Mouse (Mus musculus): ENCODE results near the gene Prr15. TPM values are rescaled to one million over a fixed set of nuclear protein-coding genes. Genes with fewer than 3 reads are reported as not detected.

Prr15 gene
- total and polyA plus RNA-seq, 2 experiments from 2014 or later, result 2.6 to 4.8 TPM

DNA sequence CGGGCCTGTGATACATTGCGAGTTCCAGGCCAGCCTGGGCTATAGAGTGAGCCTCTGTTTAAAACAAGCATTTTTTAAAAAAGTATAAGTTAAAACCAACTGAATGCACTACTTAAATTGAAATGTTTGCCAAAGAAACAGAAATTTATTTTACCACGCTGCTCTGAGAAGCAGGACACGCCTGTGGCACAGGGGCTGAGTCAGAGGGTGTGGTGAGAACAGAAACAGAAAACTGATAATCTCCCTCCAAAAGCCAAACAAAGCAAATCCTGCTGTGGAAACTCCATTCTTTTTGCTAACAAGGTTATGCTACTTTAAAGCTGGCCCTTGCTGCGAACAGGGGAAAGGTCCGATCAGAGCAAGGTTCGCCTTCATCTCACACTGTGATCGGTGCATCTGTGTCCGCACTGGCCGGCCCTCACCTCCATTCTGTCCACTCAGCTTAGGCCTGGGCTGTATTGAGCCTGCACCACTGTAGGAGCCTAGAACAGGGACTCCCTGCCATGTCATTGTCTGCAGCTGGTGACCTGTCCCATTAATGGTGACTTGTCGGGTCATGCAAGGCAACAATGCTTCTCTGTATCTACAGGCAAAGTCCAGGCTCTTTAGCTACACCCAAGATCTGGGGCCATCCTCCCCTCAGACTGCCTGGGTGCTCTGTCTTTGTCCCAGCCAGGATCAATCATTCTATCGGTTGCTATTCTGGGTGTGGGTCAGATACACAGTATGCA, 38.9 kb downstream of the Prr15 start:
- Histone ChIP-seq H3K9me3 (ENCODE audit: low read length) (no peaks in the 10 kb centered on the region), H3K27ac (ENCODE audit: low read depth, low read length) (no peak overlapping the region), H3K4me2 (ENCODE audit: low read depth) (no peak overlapping the region), H3K36me3 (ENCODE audit: insufficient read depth) (no peaks in the 10 kb centered on the region), H3K27me3 (ENCODE audit: insufficient read depth, low read length) (no peaks in the 10 kb centered on the region), H3K9ac (no peak overlapping the region), H3K4me3 (ENCODE audit: low read depth, low read length) (no peak overlapping the region), H3K4me1 (ENCODE audit: insufficient read depth) (no peaks in the 10 kb centered on the region)
- TF ChIP-seq CTCF (IDR thresholded peaks at IDR 0.05; ENCODE audit: low read depth), result no peak
- no peak for DNase-seq
- WGBS, result 59% methylated on average over 12 of the region's 12 CpGs
- no peak for ATAC-seq

DNA sequence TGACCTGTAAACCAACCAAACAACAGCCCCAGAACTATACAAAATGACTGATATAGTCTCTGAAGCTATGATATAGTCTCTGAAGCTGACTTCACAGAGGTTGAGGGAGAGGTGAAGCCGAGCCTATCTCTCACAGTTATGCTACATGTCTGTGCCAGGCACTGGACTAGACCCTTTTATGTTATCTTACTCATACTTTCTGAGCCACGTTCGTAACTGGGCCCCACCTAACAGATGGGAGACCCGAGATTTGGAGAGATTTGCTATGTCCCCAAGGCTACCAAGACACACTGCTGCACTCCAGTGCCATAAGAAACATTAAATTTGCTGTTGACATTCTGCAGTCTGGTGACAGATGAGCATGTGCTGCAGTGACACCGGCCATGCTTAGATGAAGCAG, 41.0 kb downstream of the Prr15 start:
- ATAC-seq (no peak), DNase-seq (no peak)
- H3K27ac ChIP-seq (ENCODE audit: low read depth, low read length), result no peak overlapping the region
- H3K4me2 ChIP-seq (ENCODE audit: low read depth), result no peak overlapping the region
- no peaks in the 10 kb centered on the region for H3K27me3 ChIP-seq (ENCODE audit: insufficient read depth, low read length)
- WGBS, result 89% methylated on average over 5 of the region's 5 CpGs
- H3K9me3 ChIP-seq (ENCODE audit: low read length), result no peaks in the 10 kb centered on the region
- no peak overlapping the region for H3K9ac ChIP-seq
- H3K4me1 ChIP-seq (ENCODE audit: insufficient read depth), result no peaks in the 10 kb centered on the region
- no peak for TF ChIP-seq CTCF (IDR thresholded peaks at IDR 0.05; ENCODE audit: low read depth)
- no peaks in the 10 kb centered on the region for H3K36me3 ChIP-seq (ENCODE audit: insufficient read depth)
- no peak overlapping the region for H3K4me3 ChIP-seq (ENCODE audit: low read depth, low read length)

DNA sequence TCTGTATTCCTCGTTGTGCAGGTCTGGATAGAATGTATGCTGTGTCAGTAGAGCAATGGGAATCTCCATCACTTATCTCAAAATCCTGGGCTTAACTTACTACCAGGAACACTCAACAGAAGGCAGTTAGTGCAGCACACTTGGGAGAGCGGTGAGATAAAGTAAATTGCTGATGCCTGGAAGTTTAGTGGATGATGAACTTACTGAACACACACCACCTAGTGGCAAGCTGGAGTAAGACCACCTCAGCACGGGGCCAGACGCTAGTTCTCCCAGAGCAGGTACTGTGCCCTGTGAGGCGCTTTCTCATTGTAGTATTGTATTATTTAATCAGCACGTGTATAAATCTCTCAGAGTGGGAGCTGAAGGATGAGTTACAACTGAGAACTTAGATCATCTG, 42.4 kb downstream of the Prr15 start:
- Histone ChIP-seq H3K27me3 (ENCODE audit: insufficient read depth, low read length) (no peaks in the 10 kb centered on the region), H3K36me3 (ENCODE audit: insufficient read depth) (no peaks in the 10 kb centered on the region), H3K9me3 (ENCODE audit: low read length) (no peaks in the 10 kb centered on the region), H3K9ac (no peak overlapping the region), H3K27ac (ENCODE audit: low read depth, low read length) (no peak overlapping the region), H3K4me3 (ENCODE audit: low read depth, low read length) (no peak overlapping the region), H3K4me2 (ENCODE audit: low read depth) (no peak overlapping the region), H3K4me1 (ENCODE audit: insufficient read depth) (no peaks in the 10 kb centered on the region)
- DNase-seq, result peak; percentile 81
- WGBS, result 4% methylated on average over 6 of the region's 6 CpGs
- peak; percentile 88 for TF ChIP-seq CTCF (IDR thresholded peaks at IDR 0.05; ENCODE audit: low read depth)
- ATAC-seq, result peak; percentile 87

DNA sequence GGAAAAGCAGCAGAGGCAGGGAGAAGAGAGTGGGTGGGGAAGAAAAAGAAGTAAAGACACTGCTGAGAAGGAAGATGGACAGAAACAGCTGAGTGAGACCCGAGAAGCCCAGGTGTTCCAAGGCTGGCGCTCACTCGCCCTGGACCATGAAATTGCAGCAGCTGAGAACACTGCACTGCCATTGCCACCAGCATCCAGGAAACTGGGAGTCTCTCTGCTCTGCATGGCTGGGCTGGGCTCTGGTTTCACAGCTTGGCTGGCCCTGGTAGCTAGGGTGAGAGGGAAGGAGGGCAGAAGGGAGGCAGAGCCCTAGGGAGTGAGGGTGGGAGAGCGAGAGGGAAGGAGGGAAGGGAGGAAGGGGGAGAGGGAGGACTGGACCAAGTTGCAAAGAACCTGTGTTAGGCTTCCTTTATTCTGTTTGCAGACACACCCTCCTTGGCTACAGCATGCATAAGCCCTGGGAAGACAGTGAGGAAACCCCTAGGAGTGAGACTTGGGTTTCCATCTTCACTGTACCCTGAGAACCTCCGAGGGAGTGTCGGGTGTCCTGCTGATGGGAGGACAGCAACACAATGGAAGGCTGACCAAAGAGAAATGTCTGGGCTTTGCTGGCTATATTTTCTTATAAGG, 44.4 kb downstream of the Prr15 start:
- Histone ChIP-seq H3K36me3 (ENCODE audit: insufficient read depth) (no peaks in the 10 kb centered on the region), H3K4me3 (ENCODE audit: low read depth, low read length) (no peak overlapping the region), H3K9ac (no peak overlapping the region), H3K4me1 (ENCODE audit: insufficient read depth) (no peaks in the 10 kb centered on the region), H3K9me3 (ENCODE audit: low read length) (no peaks in the 10 kb centered on the region), H3K27ac (ENCODE audit: low read depth, low read length) (no peak overlapping the region), H3K27me3 (ENCODE audit: insufficient read depth, low read length) (no peaks in the 10 kb centered on the region), H3K4me2 (ENCODE audit: low read depth) (no peak overlapping the region)
- WGBS, result 61% methylated on average over 6 of the region's 6 CpGs
- DNase-seq (no peak), ATAC-seq (no peak)
- no peak for TF ChIP-seq CTCF (IDR thresholded peaks at IDR 0.05; ENCODE audit: low read depth)

DNA sequence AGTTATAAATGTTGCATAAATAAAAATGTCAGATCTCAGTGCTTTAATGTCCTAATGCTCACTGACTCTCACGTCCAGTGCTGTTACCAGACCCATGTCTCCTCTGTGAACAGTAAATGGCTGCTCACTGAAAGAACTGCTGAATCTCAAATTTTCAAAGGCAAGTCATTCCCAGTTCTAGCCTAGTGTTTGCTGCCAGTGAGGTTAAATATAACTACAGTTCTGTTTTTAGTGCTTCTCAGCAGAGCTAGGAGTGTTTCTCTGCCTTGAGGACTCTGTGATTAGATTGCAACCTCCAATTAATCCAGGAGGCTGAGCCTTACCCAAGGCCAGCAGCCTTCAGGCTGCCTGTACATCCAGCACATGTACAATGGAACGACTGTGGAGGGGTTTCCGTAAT, 46.2 kb downstream of the Prr15 start:
- no peak for DNase-seq
- Histone ChIP-seq H3K9me3 (ENCODE audit: low read length) (no peaks in the 10 kb centered on the region), H3K27me3 (ENCODE audit: insufficient read depth, low read length) (no peaks in the 10 kb centered on the region), H3K4me2 (ENCODE audit: low read depth) (no peak overlapping the region), H3K4me3 (ENCODE audit: low read depth, low read length) (no peak overlapping the region), H3K27ac (ENCODE audit: low read depth, low read length) (peak overlapping the region; percentile 59; the same call in 1 of the 2 replicates), H3K4me1 (ENCODE audit: insufficient read depth) (no peaks in the 10 kb centered on the region), H3K36me3 (ENCODE audit: insufficient read depth) (no peaks in the 10 kb centered on the region), H3K9ac (no peak overlapping the region)
- peak; percentile 38; the same call in 1 of the 2 replicates for ATAC-seq
- no peak for TF ChIP-seq CTCF (IDR thresholded peaks at IDR 0.05; ENCODE audit: low read depth)
- 64% methylated on average over 3 of the region's 3 CpGs for WGBS

DNA sequence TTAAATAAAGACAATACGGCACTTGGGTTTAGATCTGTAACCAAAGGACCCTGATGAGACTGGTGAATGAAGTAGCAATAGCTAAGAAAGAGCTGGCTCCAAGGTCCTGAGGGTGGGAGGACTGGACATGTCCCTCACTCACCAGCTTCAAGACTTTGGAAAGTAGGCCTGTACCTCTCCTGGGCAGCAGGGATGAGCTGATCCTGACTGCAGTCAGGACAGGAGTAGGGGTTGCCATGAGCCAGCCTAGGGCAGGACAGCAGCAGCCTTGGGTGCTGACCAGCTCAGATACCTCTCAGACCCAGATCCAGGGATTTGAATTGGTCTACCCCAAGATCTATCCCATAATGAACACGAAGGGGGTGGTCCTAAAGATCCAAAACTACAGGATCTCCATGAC, 53.7 kb downstream of the Prr15 start:
- H3K4me1 ChIP-seq (ENCODE audit: insufficient read depth), result 0 out of 2 replicates have a peak, but pooled peaks cover 3% of the 10 kb centered on the region
- H3K4me3 ChIP-seq (ENCODE audit: low read depth, low read length), result no peak overlapping the region
- H3K27ac ChIP-seq (ENCODE audit: low read depth, low read length), result no peak overlapping the region
- no peak for DNase-seq
- ATAC-seq, result no peak
- no peak overlapping the region for H3K9ac ChIP-seq
- TF ChIP-seq CTCF (IDR thresholded peaks at IDR 0.05; ENCODE audit: low read depth), result no peak
- H3K4me2 ChIP-seq (ENCODE audit: low read depth), result no peak overlapping the region
- no peaks in the 10 kb centered on the region for H3K9me3 ChIP-seq (ENCODE audit: low read length)
- H3K27me3 ChIP-seq (ENCODE audit: insufficient read depth, low read length), result no peaks in the 10 kb centered on the region
- 65% methylated on average over 2 of the region's 2 CpGs for WGBS
- H3K36me3 ChIP-seq (ENCODE audit: insufficient read depth), result no peaks in the 10 kb centered on the region

Other genes with a start within 250 kb of the Prr15 start
- gene Wipf3, start 103.8 kb downstream of the Prr15 start, total RNA-seq (2014; rRNA removed), result 6.5 and 7.6 TPM in 2 replicates
- gene Wipf3, start 103.8 kb downstream of the Prr15 start, polyA plus RNA-seq (2015; fragmentation: Nextera tagmentation; extraction: Ambion mirVana), result 1.1 and 2.4 TPM in 2 replicates
- gene Scrn1, start 240.7 kb downstream of the Prr15 start, total RNA-seq (2014; rRNA removed), result 189 and 195 TPM in 2 replicates
- gene Scrn1, start 240.7 kb downstream of the Prr15 start, polyA plus RNA-seq (2015; fragmentation: Nextera tagmentation; extraction: Ambion mirVana), result 95.5 and 122 TPM in 2 replicates

All from forebrain, postnatal 0 days (tissue).